Mouse (Mus musculus) thymus, adult 2 months (tissue): ENCODE data around the gene Gm20517. TPM values are rescaled to one million over a fixed set of nuclear protein-coding genes. Genes with fewer than 3 reads are reported as not detected.

ENCODE experiments used
- DNase-seq: peaks from one replicate; pipeline ENCODE4 v3.0.0; 2021
- H3K27ac ChIP-seq: fragments of 200-500 bp; 2 replicates; pipeline ENCODE4 v1.5.1; 2012; ENCODE audit warnings: low read length, control low read depth; ENCODE audit not compliant: control insufficient read depth, insufficient read depth
- H3K27me3 ChIP-seq: fragments of 200-500 bp; 2 replicates; pipeline ENCODE4 v1.6.1; 2012; ENCODE audit warnings: mild to moderate bottlenecking, low read length, moderate library complexity, mixed read lengths; ENCODE audit not compliant: control insufficient read depth, insufficient read depth
- H3K36me3 ChIP-seq: fragments of 200-500 bp; 2 replicates; pipeline ENCODE4 v1.6.1; 2012; ENCODE audit warnings: mild to moderate bottlenecking, low read length, moderate library complexity; ENCODE audit not compliant: control insufficient read depth, insufficient read depth
- H3K4me1 ChIP-seq: fragments of 200-500 bp; replicated peaks from 2 replicates; pipeline ENCODE4 v1.6.1; 2012; ENCODE audit warnings: low read length; ENCODE audit not compliant: control insufficient read depth, insufficient read depth
- H3K4me3 ChIP-seq: fragments of 200-500 bp; 2 replicates; pipeline ENCODE4 v1.5.1; 2012; ENCODE audit warnings: mild to moderate bottlenecking, low read length, control low read depth, moderate library complexity; ENCODE audit not compliant: control insufficient read depth, insufficient read depth
- CTCF ChIP-seq: fragments of 200-500 bp; IDR thresholded peaks from 2 replicates; pipeline ENCODE4 v1.5.1; 2012; ENCODE audit warnings: mild to moderate bottlenecking, control low read depth, low read length, moderate library complexity, borderline replicate concordance; ENCODE audit not compliant: control insufficient read depth, poor library complexity, insufficient read depth; ENCODE audit errors: extremely low read depth
- POLR2A ChIP-seq: fragments of 200-500 bp; IDR thresholded peaks from 2 replicates; pipeline ENCODE4 v1.6.1; 2012; ENCODE audit warnings: mild to moderate bottlenecking, low read length, control low read depth, moderate library complexity; ENCODE audit not compliant: control insufficient read depth, poor library complexity, insufficient read depth; ENCODE audit errors: extremely low read depth
- WGBS: fragments of 180-500 bp; shearing (Covaris S2); methylation state at CpG from one replicate; pipeline ENCODE4 v1.1.7; 2018; 5-methylcytosine and 5-hydroxymethylcytosine counted together
- polyA plus RNA-seq: library from polyadenylated mRNA; depleted of rRNA; stranded (reverse); fragments of >200 nt; gene quantifications from 2 replicates; pipeline ENCODE4 v1.2.3, GENCODE M21; 2012

The Gm20517 gene
- polyA plus RNA-seq, 1 experiment = 2.8 TPM

DNA sequence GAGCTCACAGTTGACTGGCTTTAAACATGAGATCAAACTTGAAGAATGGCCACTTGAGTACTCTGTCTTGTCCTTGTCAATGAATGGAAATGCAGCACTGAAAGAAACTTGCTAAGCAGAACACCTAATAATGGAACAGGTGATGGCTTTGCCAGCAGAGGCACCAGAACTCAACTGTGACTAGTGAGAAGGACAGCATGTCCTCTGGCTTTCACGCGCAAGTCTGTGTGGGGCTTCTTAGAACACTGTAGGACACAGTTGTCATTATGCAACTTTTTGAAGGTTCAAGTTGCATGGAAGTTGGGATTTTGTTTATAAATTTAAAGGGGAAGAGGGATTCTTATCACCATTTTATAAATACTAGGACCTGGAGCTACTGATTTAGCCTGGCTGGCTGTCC, 13.7 kb downstream of the Gm20517 start:
- H3K27me3 ChIP-seq = no peaks in the 10 kb centered on the region
- H3K4me3 ChIP-seq = no peak overlapping the region
- peaks cover 28% of the 10 kb centered on the region for H3K36me3 ChIP-seq
- H3K4me1 ChIP-seq = peaks cover 6% of the 10 kb centered on the region
- TF ChIP-seq CTCF (no peak), POLR2A (no peak)
- no peak overlapping the region for H3K27ac ChIP-seq
- no peak for DNase-seq
- 97% methylated on average over 2 of the region's 2 CpGs for WGBS

GRCm38 (mm10) chr17:47626031-47626430, 14.6 kb downstream of the Gm20517 start:
- Histone ChIP-seq H3K27ac (no peak overlapping the region), H3K4me1 (peaks cover 13% of the 10 kb centered on the region), H3K27me3 (no peaks in the 10 kb centered on the region), H3K36me3 (peaks cover 28% of the 10 kb centered on the region), H3K4me3 (no peak overlapping the region)
- TF ChIP-seq POLR2A (no peak), CTCF (no peak)
- WGBS = 98% methylated on average over 5 of the region's 5 CpGs
- DNase-seq = no peak

DNA sequence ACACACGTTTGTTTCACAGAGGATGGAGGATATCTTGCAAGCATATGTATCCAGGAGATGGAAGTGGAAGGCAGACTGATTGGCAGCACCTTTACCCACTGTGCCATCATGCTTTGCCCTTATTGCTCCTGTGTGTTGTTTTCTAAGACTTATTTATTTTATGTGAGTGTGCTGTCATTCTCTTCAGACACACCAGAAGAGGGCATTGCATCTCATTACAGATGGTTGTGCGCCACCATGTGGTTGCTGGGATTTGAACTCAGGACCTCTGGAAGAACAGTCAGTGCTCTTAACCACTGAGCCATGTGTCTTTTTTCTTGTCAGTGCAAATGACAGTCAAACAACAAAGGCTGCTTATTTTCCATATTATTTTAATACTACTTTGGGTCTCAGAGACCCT, 16.4 kb downstream of the Gm20517 start:
- H3K4me1 ChIP-seq = peaks cover 13% of the 10 kb centered on the region
- TF ChIP-seq POLR2A = no peak
- no peak for TF ChIP-seq CTCF
- peaks cover 16% of the 10 kb centered on the region for H3K36me3 ChIP-seq
- H3K4me3 ChIP-seq = no peak overlapping the region
- DNase-seq = no peak
- no peak overlapping the region for H3K27ac ChIP-seq
- WGBS = 83% methylated on average over 2 of the region's 2 CpGs
- no peaks in the 10 kb centered on the region for H3K27me3 ChIP-seq

DNA sequence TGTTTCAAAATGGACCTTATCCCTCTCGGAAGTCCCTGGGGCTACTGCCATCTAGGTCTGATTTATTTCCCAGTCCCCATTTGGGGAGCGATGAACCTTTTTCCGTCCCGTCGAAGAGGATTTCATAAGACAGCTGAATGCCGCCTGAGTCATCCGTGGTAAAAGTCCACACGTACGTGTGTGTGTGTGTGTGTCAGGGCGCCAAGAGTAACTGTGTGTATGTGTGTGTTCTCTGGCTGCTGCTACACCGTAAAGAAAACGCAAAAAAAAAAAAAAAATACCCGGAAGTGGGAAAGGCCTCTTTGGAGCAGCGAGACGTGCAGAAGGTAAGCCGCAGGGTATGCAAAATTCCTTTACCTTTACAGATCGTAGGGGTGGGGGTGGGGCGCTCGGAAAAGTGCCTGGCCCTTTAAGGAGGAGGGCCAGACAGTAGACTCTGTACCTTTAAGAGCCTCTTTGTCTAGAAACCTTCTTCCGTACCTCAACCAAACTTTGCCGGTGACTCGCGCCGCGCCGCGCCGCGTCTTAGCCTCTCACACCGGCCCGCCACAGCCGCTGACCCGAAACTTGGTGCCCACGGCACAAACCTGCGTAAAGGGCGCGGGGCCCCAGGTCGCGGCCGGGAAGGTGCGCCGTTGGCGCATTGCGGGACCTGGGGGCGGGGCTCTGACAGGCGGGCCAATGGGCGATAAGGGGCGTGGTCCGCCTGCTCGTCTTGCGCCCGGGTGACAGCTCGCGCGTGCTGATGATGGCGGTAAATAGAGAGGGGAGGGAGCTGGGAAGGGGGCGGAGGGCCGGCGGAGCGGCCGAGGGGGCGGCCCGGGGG, 17.7 kb downstream of the Gm20517 start:
- no peak for TF ChIP-seq CTCF
- 0 out of 2 replicates have a peak, but pooled peaks have one; percentile 46 for TF ChIP-seq POLR2A
- WGBS = under 1% methylated on average over 63 of the region's 63 CpGs
- peaks cover 4% of the 10 kb centered on the region for H3K36me3 ChIP-seq

DNA sequence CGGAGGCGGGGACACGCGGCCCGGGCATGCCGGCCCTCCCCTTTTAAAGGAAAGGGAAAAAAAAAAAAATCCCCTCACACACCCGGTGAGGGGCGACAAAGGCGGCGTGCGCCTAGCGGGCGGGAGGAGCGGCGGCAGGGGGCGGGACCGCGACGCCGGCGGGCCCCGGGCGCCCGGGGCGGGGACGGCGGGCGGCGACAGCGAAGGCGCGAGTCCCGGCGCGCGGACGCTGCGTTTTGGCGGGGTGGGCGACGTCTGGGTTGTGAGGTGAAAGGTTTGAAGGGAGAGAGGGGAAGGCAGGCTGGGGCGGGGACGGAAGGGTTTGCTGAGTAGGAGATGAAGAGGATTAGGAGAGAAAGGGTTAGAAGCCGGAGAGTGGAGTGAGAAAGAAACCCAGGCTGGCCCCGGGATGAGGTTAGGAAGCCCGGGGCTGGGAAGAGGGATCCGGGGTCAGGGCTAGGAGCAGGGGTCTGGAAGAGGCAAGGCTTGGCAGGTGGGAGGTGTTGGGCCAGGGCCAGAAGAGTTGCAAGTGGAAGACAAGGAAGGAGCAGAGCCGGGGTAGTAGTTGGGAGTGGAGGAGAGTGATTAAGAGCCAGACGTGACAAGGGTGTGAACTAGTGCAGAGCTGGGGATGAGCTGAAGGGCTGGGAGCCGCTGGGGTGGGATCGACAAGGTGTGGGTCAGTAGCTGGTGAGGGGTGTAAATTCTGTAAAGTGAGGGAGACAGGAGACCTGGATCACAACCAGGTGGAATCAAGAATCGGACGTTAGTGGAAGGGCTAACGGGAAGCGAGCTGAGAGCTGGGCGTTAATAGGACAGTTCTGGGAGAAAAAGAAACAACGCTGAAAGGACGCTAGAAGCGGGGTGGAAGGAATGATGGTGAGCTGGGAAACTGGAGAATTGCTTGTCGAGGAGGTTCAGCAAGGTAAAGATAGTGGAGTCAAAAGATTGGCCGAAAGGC, 18.6 kb downstream of the Gm20517 start:
- Histone ChIP-seq H3K27ac (0 out of 2 replicates have a peak overlapping the region, but pooled peaks have one; percentile 1), H3K27me3 (no peaks in the 10 kb centered on the region), H3K4me3 (peak overlapping the region; percentile 78), H3K4me1 (peaks cover 13% of the 10 kb centered on the region), H3K36me3 (no peaks in the 10 kb centered on the region; the same call in 1 of the 2 replicates)
- TF ChIP-seq CTCF = no peak
- no peak for TF ChIP-seq POLR2A
- under 1% methylated on average over 61 of the region's 61 CpGs for WGBS
- DNase-seq = no peak

More for the DNA sequence above, 17.7 kb downstream of the Gm20517 start:
- peak overlapping the region; percentile 78 for H3K4me3 ChIP-seq
- DNase-seq = peak; percentile 95
- H3K4me1 ChIP-seq = peaks cover 13% of the 10 kb centered on the region
- H3K27me3 ChIP-seq = no peaks in the 10 kb centered on the region
- peak overlapping the region; percentile 32 for H3K27ac ChIP-seq

- WGBS = 4% methylated on average over 3 of the region's 3 CpGs
- Histone ChIP-seq H3K36me3 (no peaks in the 10 kb centered on the region), H3K4me3 (peak within 1 kb of the TSS; percentile 78), H3K27me3 (no peaks in the 10 kb centered on the region), H3K4me1 (peaks cover 13% of the 10 kb centered on the region), H3K27ac (0 out of 2 replicates have a peak within 1 kb of the TSS, but pooled peaks have one; percentile 1)
- no peak for DNase-seq
- no peak for TF ChIP-seq POLR2A
- TF ChIP-seq CTCF = no peak
Observed at GRCm38 (mm10) chr17:47630678-47631065, 19.3 kb downstream of the Gm20517 start, which contains the start of gene Usp49. Gene Usp49 (plus strand): TSS chr17:47630690.
